Mouse (Mus musculus) MEL (cell line): ENCODE results near the gene Ppp2r5d. TPM values are rescaled to one million over a fixed set of nuclear protein-coding genes. Genes with fewer than 3 reads are reported as not detected.

Experiments
- DNase-seq: peaks from one replicate; pipeline ENCODE4 v3.0.0; 2011; ENCODE audit warnings: low read depth, low spot score
- H3K27ac ChIP-seq: 2 replicates; pipeline ENCODE4 v1.5.1; 2012; ENCODE audit warnings: low read depth, mild to moderate bottlenecking, control low read depth, low read length, moderate library complexity; ENCODE audit not compliant: control insufficient read depth
- H3K27me3 ChIP-seq, 2 experiments: fragments of 150-350 bp in 1 of 2; sonication (generic) in 1 of 2; 2 replicates each; pipeline ENCODE4 v1.6.1; 2012; ENCODE audit warnings: low read length in 2 of 2, mild to moderate bottlenecking in 2 of 2, improper control_type of control experiment in 1 of 2, moderate library complexity in 1 of 2; ENCODE audit not compliant: insufficient read depth in 2 of 2, control insufficient read depth in 1 of 2
- H3K36me3 ChIP-seq, 2 experiments: 2 replicates each; pipeline ENCODE4 v1.6.1; 2012 to 2014; ENCODE audit warnings: low read length in 2 of 2, improper control_type of control experiment in 1 of 2, inconsistent platforms in 1 of 2, mild to moderate bottlenecking in 1 of 2; ENCODE audit not compliant: insufficient read depth in 2 of 2, control insufficient read depth in 1 of 2
- H3K4me1 ChIP-seq, 2 experiments: fragments of 150-350 bp in 1 of 2; sonication (generic) in 1 of 2; 2 replicates each; pipeline ENCODE4 v1.6.1; 2012; ENCODE audit warnings: low read length in 2 of 2, improper control_type of control experiment in 1 of 2, mild to moderate bottlenecking in 1 of 2; ENCODE audit not compliant: insufficient read depth in 2 of 2, control insufficient read depth in 1 of 2
- H3K4me3 ChIP-seq, 2 experiments: fragments of 150-350 bp in 1 of 2; sonication (generic) in 1 of 2; 2 replicates each; pipeline ENCODE4 v1.5.1; 2012; ENCODE audit warnings: low read depth in 2 of 2, low read length in 2 of 2, mild to moderate bottlenecking in 2 of 2, moderate library complexity in 2 of 2, control low read depth in 1 of 2, improper control_type of control experiment in 1 of 2; ENCODE audit not compliant: control insufficient read depth in 1 of 2, insufficient read depth in 1 of 2
- H3K79me2 ChIP-seq: 2 replicates; pipeline ENCODE4 v1.6.1; 2012; ENCODE audit warnings: mild to moderate bottlenecking, low read length, moderate library complexity; ENCODE audit not compliant: control insufficient read depth, poor library complexity, insufficient read depth
- H3K9ac ChIP-seq: 2 replicates; pipeline ENCODE4 v1.6.1; 2012; ENCODE audit warnings: low read depth, mild to moderate bottlenecking, control low read depth, low read length, moderate library complexity; ENCODE audit not compliant: control insufficient read depth, poor library complexity, severe bottlenecking
- H3K9me3 ChIP-seq: fragments of 150-350 bp; sonication (generic); replicated peaks from 2 replicates; pipeline ENCODE4 v1.6.1; 2012; ENCODE audit warnings: mild to moderate bottlenecking, low read length, improper control_type of control experiment, moderate library complexity; ENCODE audit not compliant: insufficient read depth
- CHD1 ChIP-seq: IDR thresholded peaks from 2 replicates; pipeline ENCODE4 v1.6.1; 2012; ENCODE audit warnings: low read depth, mild to moderate bottlenecking, inconsistent platforms, low read length, improper control_type of control experiment
- CHD2 ChIP-seq: IDR thresholded peaks from 2 replicates; pipeline ENCODE4 v1.6.1; 2011; ENCODE audit warnings: low read length, improper control_type of control experiment
- ELF1 ChIP-seq: IDR thresholded peaks from 2 replicates; pipeline ENCODE4 v1.6.1; 2014; ENCODE audit warnings: low read depth, mild to moderate bottlenecking, inconsistent platforms, low read length, improper control_type of control experiment, moderate library complexity
- EP300 ChIP-seq, 2 experiments: IDR thresholded peaks; 2 replicates each; pipeline ENCODE4 v1.6.1; 2011; ENCODE audit warnings: improper control_type of control experiment in 2 of 2, low read length in 2 of 2, low read depth in 1 of 2, mild to moderate bottlenecking in 1 of 2
- ETS1 ChIP-seq: IDR thresholded peaks from 2 replicates; pipeline ENCODE4 v1.6.1; 2012; ENCODE audit warnings: low read depth, mild to moderate bottlenecking, inconsistent platforms, low read length, improper control_type of control experiment, moderate library complexity
- GATA1 ChIP-seq: IDR thresholded peaks from 2 replicates; pipeline ENCODE4 v1.6.1; 2011; ENCODE audit warnings: low read depth, low read length, improper control_type of control experiment
- HCFC1 ChIP-seq: IDR thresholded peaks from 2 replicates; pipeline ENCODE4 v1.6.1; 2012; ENCODE audit warnings: low read depth, mild to moderate bottlenecking, inconsistent platforms, low read length, improper control_type of control experiment, moderate library complexity
- MAFK ChIP-seq: IDR thresholded peaks from 2 replicates; pipeline ENCODE4 v1.6.1; 2011; ENCODE audit warnings: low read depth, mild to moderate bottlenecking, low read length, improper control_type of control experiment, borderline replicate concordance
- MAX ChIP-seq: IDR thresholded peaks from 2 replicates; pipeline ENCODE4 v1.6.1; 2011; ENCODE audit warnings: low read length, improper control_type of control experiment
- MAZ ChIP-seq: IDR thresholded peaks from 2 replicates; pipeline ENCODE4 v1.6.1; 2012; ENCODE audit warnings: low read depth, mild to moderate bottlenecking, inconsistent platforms, low read length, improper control_type of control experiment
- MXI1 ChIP-seq: IDR thresholded peaks from 2 replicates; pipeline ENCODE4 v1.6.1; 2011; ENCODE audit warnings: mild to moderate bottlenecking, low read depth, low read length, improper control_type of control experiment
- MYB ChIP-seq: IDR thresholded peaks from 2 replicates; pipeline ENCODE4 v1.6.1; 2011; ENCODE audit warnings: mild to moderate bottlenecking, low read depth, low read length, improper control_type of control experiment
- MYC ChIP-seq: IDR thresholded peaks from 2 replicates; pipeline ENCODE4 v1.6.1; 2011; ENCODE audit warnings: low read depth, mild to moderate bottlenecking, low read length, improper control_type of control experiment, moderate library complexity
- NELFE ChIP-seq: IDR thresholded peaks from 2 replicates; pipeline ENCODE4 v1.6.1; 2011; ENCODE audit warnings: low read depth, low read length, improper control_type of control experiment
- NRF1 ChIP-seq: IDR thresholded peaks from 2 replicates; pipeline ENCODE4 v1.6.1; 2014; ENCODE audit warnings: low read depth, mild to moderate bottlenecking, inconsistent platforms, low read length, improper control_type of control experiment, moderate library complexity; ENCODE audit not compliant: poor library complexity, insufficient read depth, severe bottlenecking
- POLR2A ChIP-seq, 2 experiments: IDR thresholded peaks; 2 replicates each; pipeline ENCODE4 v1.6.1; 2011 to 2012; ENCODE audit warnings: low read length in 2 of 2, mild to moderate bottlenecking in 2 of 2, control low read depth in 1 of 2, improper control_type of control experiment in 1 of 2, low read depth in 1 of 2, moderate library complexity in 1 of 2; ENCODE audit not compliant: control insufficient read depth in 1 of 2, insufficient read depth in 1 of 2, poor library complexity in 1 of 2
- POLR2AphosphoS2 ChIP-seq: IDR thresholded peaks from 2 replicates; pipeline ENCODE4 v1.6.1; 2011; ENCODE audit warnings: low read length, improper control_type of control experiment
- POLR2AphosphoS5 ChIP-seq: IDR thresholded peaks from 2 replicates; pipeline ENCODE4 v1.6.1; 2012; ENCODE audit warnings: low read depth, borderline replicate concordance, mild to moderate bottlenecking, inconsistent platforms, low read length, moderate library complexity, mixed read lengths
- RAD21 ChIP-seq: IDR thresholded peaks from 2 replicates; pipeline ENCODE4 v1.6.1; 2011; ENCODE audit warnings: mild to moderate bottlenecking, low read depth, low read length, improper control_type of control experiment
- RCOR1 ChIP-seq: IDR thresholded peaks from 2 replicates; pipeline ENCODE4 v1.6.1; 2012; ENCODE audit warnings: low read depth, mild to moderate bottlenecking, inconsistent platforms, low read length, improper control_type of control experiment
- SIN3A ChIP-seq: IDR thresholded peaks from 2 replicates; pipeline ENCODE4 v1.6.1; 2012; ENCODE audit warnings: low read length, improper control_type of control experiment, inconsistent platforms
- SMC3 ChIP-seq: IDR thresholded peaks from 2 replicates; pipeline ENCODE4 v1.6.1; 2011; ENCODE audit warnings: low read depth, low read length, improper control_type of control experiment
- TAL1 ChIP-seq: IDR thresholded peaks from 2 replicates; pipeline ENCODE4 v1.6.1; 2012; ENCODE audit warnings: mild to moderate bottlenecking, inconsistent platforms, low read length, moderate library complexity, mixed read lengths
- TBP ChIP-seq: IDR thresholded peaks from 2 replicates; pipeline ENCODE4 v1.8.0; 2011; ENCODE audit warnings: low read depth, low read length, improper control_type of control experiment
- TCF12 ChIP-seq: IDR thresholded peaks from 2 replicates; pipeline ENCODE4 v1.6.1; 2014; ENCODE audit warnings: low read depth, mild to moderate bottlenecking, inconsistent platforms, low read length, improper control_type of control experiment, moderate library complexity
- USF1 ChIP-seq: IDR thresholded peaks from 2 replicates; pipeline ENCODE4 v1.6.1; 2014; ENCODE audit warnings: low read depth, mild to moderate bottlenecking, inconsistent platforms, low read length, improper control_type of control experiment, moderate library complexity
- USF2 ChIP-seq, 2 experiments: IDR thresholded peaks; 2 replicates each; pipeline ENCODE4 v1.6.1; 2011 to 2012; ENCODE audit warnings: improper control_type of control experiment in 2 of 2, low read length in 2 of 2, borderline replicate concordance in 1 of 2, inconsistent platforms in 1 of 2, low read depth in 1 of 2, mild to moderate bottlenecking in 1 of 2; ENCODE audit not compliant: insufficient read depth in 1 of 2
- ZKSCAN1 ChIP-seq: IDR thresholded peaks from 2 replicates; pipeline ENCODE4 v1.6.1; 2012; ENCODE audit warnings: low read depth, mild to moderate bottlenecking, inconsistent platforms, low read length, improper control_type of control experiment, moderate library complexity
- ZMIZ1 ChIP-seq: IDR thresholded peaks from 2 replicates; pipeline ENCODE4 v1.6.1; 2012; ENCODE audit warnings: low read depth, mild to moderate bottlenecking, inconsistent platforms, low read length, improper control_type of control experiment, moderate library complexity
- polyA plus RNA-seq, 2 experiments: library from polyadenylated mRNA; stranded (reverse) in 1 of 2; unstranded in 1 of 2; fragments of >175 nt in 1 of 2; fragments of >200 nt in 1 of 2; gene quantifications; 2 replicates each; pipeline versions ENCODE4 v1.2.1 to v1.2.4; 2012; ENCODE audit warnings: low replicate concordance in 2 of 2, low read depth in 1 of 2; ENCODE audit not compliant: insufficient read length in 2 of 2, insufficient read depth in 1 of 2, missing spikeins in 1 of 2
- total RNA-seq: library from RNA; depleted of rRNA; stranded (reverse); fragments of 300-350 nt; gene quantifications from 2 replicates; pipeline ENCODE4 v1.2.3, GENCODE M21; 2012

Ppp2r5d gene
- total and polyA plus RNA-seq, 3 experiments = 47.6 to 82.9 (median 80.4) TPM

DNA sequence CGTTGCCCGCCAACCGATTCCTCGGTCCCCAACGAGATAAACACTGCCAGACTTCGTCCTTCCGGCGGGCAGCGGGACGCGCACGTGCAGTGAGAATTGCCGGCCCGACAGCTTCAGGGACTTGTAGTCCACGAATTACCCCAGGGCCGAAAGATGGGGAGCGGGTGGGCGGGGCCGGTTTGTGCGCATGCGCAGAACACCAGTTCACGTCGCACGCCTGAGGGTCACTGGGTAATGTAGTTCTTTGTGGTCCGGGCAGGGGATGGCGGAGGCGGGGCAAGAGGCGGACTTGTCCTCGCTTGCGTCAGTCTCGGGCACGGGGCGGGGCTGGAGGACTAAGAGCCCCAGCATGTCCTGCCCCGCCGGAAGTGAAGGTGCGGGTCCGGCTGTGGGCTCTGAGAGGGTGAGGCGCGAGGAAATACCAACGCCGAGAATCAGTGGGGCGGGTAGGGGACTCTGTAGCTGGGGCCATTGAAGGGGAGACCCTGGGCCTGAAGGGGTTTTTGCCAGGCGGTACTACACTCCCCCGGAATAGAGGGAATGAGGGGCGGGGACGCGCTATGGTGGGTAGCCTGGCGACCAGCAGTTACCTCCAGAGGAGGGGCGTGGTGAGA is 24.0 kb downstream of the Ppp2r5d start, which contains the start of gene Klhdc3 (continued):
- TF ChIP-seq SMC3 (no peak), ELF1 (peak; percentile 42), USF2 (IDR thresholded peaks at IDR 0.05; ENCODE audit: borderline replicate concordance in 1 of 2, insufficient read depth in 1 of 2, low read depth in 1 of 2, low read length in 2 of 2) (no peak), TCF12 (peak; percentile 53; the same call in 1 of the 2 replicates), TBP (peak; percentile 11; the same call in 1 of the 2 replicates), EP300 (IDR thresholded peaks at IDR 0.05; ENCODE audit: low read depth in 1 of 2, low read length in 2 of 2) (no peak), CHD1 (no peak), NELFE (peak; percentile 72), NRF1 (peak; percentile 84), TAL1 (no peak), ZKSCAN1 (no peak)

- peak overlapping the region; percentile 95 for H3K9ac ChIP-seq
- H3K4me3 ChIP-seq = peak overlapping the region; percentile 80 to 93
- peak; percentile 70 for DNase-seq
- H3K27ac ChIP-seq = peak overlapping the region; percentile 86
- peaks cover 2 to 9% of the 10 kb centered on the region in 2 experiments; a peak in 3 of 4 replicates for H3K4me1 ChIP-seq
- no peaks in the 10 kb centered on the region for H3K9me3 ChIP-seq
- TF ChIP-seq POLR2A (IDR thresholded peaks at IDR 0.05; ENCODE audit: control insufficient read depth in 1 of 2, insufficient read depth in 1 of 2, low read depth in 1 of 2, low read length in 2 of 2, poor library complexity in 1 of 2) (peak in 1 of 2 experiments; percentile 42; a peak in 2 of 4 replicates), HCFC1 (no peak), MXI1 (peak; percentile 32), MAFK (no peak), ZMIZ1 (peak; percentile 46; the same call in 1 of the 2 replicates), TCF12 (0 out of 2 replicates have a peak, but pooled peaks have one; percentile 18), CHD2 (peak; percentile 55), POLR2AphosphoS5 (no peak), ELF1 (peak; percentile 31; the same call in 1 of the 2 replicates), USF2 (IDR thresholded peaks at IDR 0.05; ENCODE audit: borderline replicate concordance in 1 of 2, insufficient read depth in 1 of 2, low read depth in 1 of 2, low read length in 2 of 2) (no peak), ETS1 (peak; percentile 49; the same call in 1 of the 2 replicates), SIN3A (0 out of 2 replicates have a peak, but pooled peaks have one; percentile 5), POLR2AphosphoS2 (no peak), SMC3 (no peak), GATA1 (peak; percentile 85), USF1 (no peak), TAL1 (no peak), RCOR1 (peak; percentile 38; the same call in 1 of the 2 replicates), CHD1 (no peak), EP300 (IDR thresholded peaks at IDR 0.05; ENCODE audit: low read depth in 1 of 2, low read length in 2 of 2) (peak; percentile 51 to 53), MYB (0 out of 2 replicates have a peak, but pooled peaks have one; percentile 12), MYC (0 out of 2 replicates have a peak, but pooled peaks have one; percentile 34), MAZ (peak; percentile 64; the same call in 1 of the 2 replicates), RAD21 (no peak), MAX (peak; percentile 35; the same call in 1 of the 2 replicates)
- TF ChIP-seq, all 39 proteins: peak for 15
- peaks cover 35% of the 10 kb centered on the region for H3K79me2 ChIP-seq
- H3K27me3 ChIP-seq = no peaks in the 10 kb centered on the region
- H3K36me3 ChIP-seq = peaks cover 0 to 15% of the 10 kb centered on the region in 2 experiments; a peak in 2 of 4 replicates
Measured at GRCm38 (mm10) chr17:46679843-46680759, 24.8 kb downstream of the Ppp2r5d start.
